Comparison of ENCODE assay signal across 8 mouse cellular contexts in the genomic region with DNA sequence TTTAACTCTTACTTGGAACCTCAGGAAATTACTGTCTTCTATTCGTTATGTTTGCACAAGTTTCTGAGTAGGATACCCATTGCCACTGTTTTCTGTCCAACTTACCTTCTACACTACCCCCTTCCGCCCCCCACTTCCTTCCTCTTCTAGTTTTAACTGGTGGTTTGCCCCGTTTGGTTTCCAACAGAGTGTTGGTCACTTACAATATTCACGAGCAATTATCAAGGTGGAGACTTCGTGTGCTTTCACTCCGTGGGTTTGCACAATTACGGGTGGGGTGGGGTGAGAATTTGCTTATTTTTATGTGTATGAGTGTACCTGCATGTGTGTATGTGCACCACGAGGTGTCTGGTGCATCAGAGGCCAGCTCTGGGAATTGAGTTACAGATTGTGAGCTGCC. TPM values are rescaled to one million over a fixed set of nuclear protein-coding genes. Genes with fewer than 3 reads are reported as not detected.
DNase-seq lines count a peak whose midpoint lies in the region; ATAC-seq lines count a peak whose summit lies in the region.

No protein-coding gene starts in this region.

- peak overlapping the region; percentile 95 for H3K27ac ChIP-seq in lung, embryonic 16.5 days (ENCODE audit: low read length)
- H3K27ac ChIP-seq in hindbrain, embryonic 15.5 days (replicated peaks), result 0 out of 2 replicates have a peak overlapping the region, but pooled peaks have one; percentile 94
- no peak overlapping the region for H3K27ac ChIP-seq in midbrain, embryonic 16.5 days (ENCODE audit: low read length)

- peak overlapping the region; percentile 99 for H3K9ac ChIP-seq in lung, embryonic 16.5 days (ENCODE audit: low read length)
- peak overlapping the region; percentile 100 for H3K9ac ChIP-seq in hindbrain, embryonic 15.5 days
- H3K9ac ChIP-seq in midbrain, embryonic 16.5 days (ENCODE audit: low read depth, low read length), result peak overlapping the region; percentile 96

- intact Hi-C loops in left cerebral cortex, postnatal 14 days (cut with DNase I), result no loop called here

- 5% methylated on average over 8 of the region's 8 CpGs for WGBS in lung, embryonic 16.5 days
- 23% methylated on average over 8 of the region's 8 CpGs for WGBS in hindbrain, embryonic 15.5 days
- WGBS in midbrain, embryonic 16.5 days, result 19% methylated on average over 8 of the region's 8 CpGs

- H3K27me3 ChIP-seq in lung, embryonic 16.5 days (ENCODE audit: control insufficient read depth, insufficient read depth, low read depth, low read length), result no peaks in the 10 kb centered on the region
- no peaks in the 10 kb centered on the region for H3K27me3 ChIP-seq in hindbrain, embryonic 15.5 days
- H3K27me3 ChIP-seq in midbrain, embryonic 16.5 days (ENCODE audit: control insufficient read depth, insufficient read depth, low read depth, low read length), result no peaks in the 10 kb centered on the region

- H3K9me3 ChIP-seq in lung, embryonic 16.5 days (ENCODE audit: control insufficient read depth, low read length), result no peaks in the 10 kb centered on the region
- no peaks in the 10 kb centered on the region for H3K9me3 ChIP-seq in hindbrain, embryonic 15.5 days
- H3K9me3 ChIP-seq in midbrain, embryonic 16.5 days (replicated peaks; ENCODE audit: control insufficient read depth, low read length, poor library complexity, severe bottlenecking), result no peaks in the 10 kb centered on the region

- peak overlapping the region; percentile 89 for H3K4me2 ChIP-seq in lung, embryonic 16.5 days (ENCODE audit: low read depth, low read length)
- peak overlapping the region; percentile 84 for H3K4me2 ChIP-seq in hindbrain, embryonic 15.5 days
- peak overlapping the region; percentile 68 for H3K4me2 ChIP-seq in midbrain, embryonic 16.5 days (ENCODE audit: low read length)

- H3K36me3 ChIP-seq in lung, embryonic 16.5 days (ENCODE audit: control insufficient read depth, insufficient read depth, low read length), result peaks cover 7% of the 10 kb centered on the region
- H3K36me3 ChIP-seq in hindbrain, embryonic 15.5 days, result peaks cover 15% of the 10 kb centered on the region
- H3K36me3 ChIP-seq in midbrain, embryonic 16.5 days (ENCODE audit: control insufficient read depth, insufficient read depth, low read length), result no peaks in the 10 kb centered on the region; the same call in none of the 2 replicates

- peaks cover 24% of the 10 kb centered on the region for H3K4me1 ChIP-seq in lung, embryonic 16.5 days (replicated peaks; ENCODE audit: control insufficient read depth, insufficient read depth, low read length)
- H3K4me1 ChIP-seq in hindbrain, embryonic 15.5 days (replicated peaks), result peaks cover 23% of the 10 kb centered on the region
- peaks cover 11% of the 10 kb centered on the region for H3K4me1 ChIP-seq in midbrain, embryonic 16.5 days (ENCODE audit: control insufficient read depth, insufficient read depth, low read length)

- ATAC-seq in lung, embryonic 16.5 days (ENCODE audit: low read depth), result no peak
- ATAC-seq in hindbrain, embryonic 15.5 days (ENCODE audit: low FRiP score, low read depth), result no peak
- ATAC-seq in midbrain, embryonic 16.5 days, result no peak

- H3K4me3 ChIP-seq in lung, embryonic 16.5 days (ENCODE audit: low read length), result peak overlapping the region; percentile 97
- H3K4me3 ChIP-seq in hindbrain, embryonic 15.5 days, result peak overlapping the region; percentile 94
- peak overlapping the region; percentile 86 for H3K4me3 ChIP-seq in midbrain, embryonic 16.5 days (ENCODE audit: low read depth, low read length)

- no peak for DNase-seq in lung, postnatal 25 days (ENCODE audit: low spot score)
- peak; percentile 37 for DNase-seq in c-Kit-positive CD71-positive TER-119-positive erythroid progenitor cells, embryonic 14.5 days (ENCODE audit: low spot score)
- no peak for DNase-seq in left cerebral cortex, postnatal 14 days (ENCODE audit: low spot score in 2 of 2)
- no peak for DNase-seq in layer of hippocampus, adult 8-10 months (ENCODE audit: low spot score in 2 of 2)
- DNase-seq in kidney, adult 18-20 months, result no peak

RNA-seq across cellular contexts. Expression of gene 2810004N23Rik, which starts 0.8 kb away (rescaled TPM):
- 39.5 and 42.7 TPM in 2 replicates for polyA plus RNA-seq in lung, embryonic 16.5 days (2015; fragmentation: Nextera tagmentation; extraction: Ambion mirVana)
- polyA plus RNA-seq in hindbrain, embryonic 15.5 days (2015; fragmentation: Nextera tagmentation; extraction: Ambion mirVana), result 26.2 and 26.9 TPM in 2 replicates
- 25.5 and 27.3 TPM in 2 replicates for polyA plus RNA-seq in midbrain, embryonic 16.5 days (2015; fragmentation: Nextera tagmentation; extraction: Ambion mirVana)
- total RNA-seq in left cerebral cortex, postnatal 14 days (2021), result 10 to 100 TPM; 20.1 to 20.4 TPM
- 10 to 100 TPM; 18.2 to 23.4 (median 21.0) TPM for total RNA-seq in layer of hippocampus, adult 8-10 months (2022)

RNA-seq across cellular contexts. Expression of gene Gnpat, which starts 0.9 kb away (rescaled TPM):
- polyA plus RNA-seq in lung, embryonic 16.5 days (2015; fragmentation: Nextera tagmentation; extraction: Ambion mirVana), result 97.5 and 99.0 TPM in 2 replicates
- polyA plus RNA-seq in hindbrain, embryonic 15.5 days (2015; fragmentation: Nextera tagmentation; extraction: Ambion mirVana), result 74.7 and 79.5 TPM in 2 replicates
- 70.7 and 74.1 TPM in 2 replicates for polyA plus RNA-seq in midbrain, embryonic 16.5 days (2015; fragmentation: Nextera tagmentation; extraction: Ambion mirVana)
- total RNA-seq in left cerebral cortex, postnatal 14 days (2021), result 10 to 100 TPM; 56.2 to 60.9 TPM
- total RNA-seq in layer of hippocampus, adult 8-10 months (2022), result 10 to 100 TPM; 55.9 to 63.9 (median 62.1) TPM

RNA-seq across cellular contexts. Expression of gene Exoc8, which starts 33.8 kb away (rescaled TPM):
- 8.3 and 8.8 TPM in 2 replicates for polyA plus RNA-seq in lung, embryonic 16.5 days (2015; fragmentation: Nextera tagmentation; extraction: Ambion mirVana)
- polyA plus RNA-seq in hindbrain, embryonic 15.5 days (2015; fragmentation: Nextera tagmentation; extraction: Ambion mirVana), result 14.6 and 15.2 TPM in 2 replicates
- polyA plus RNA-seq in midbrain, embryonic 16.5 days (2015; fragmentation: Nextera tagmentation; extraction: Ambion mirVana), result 14.1 and 15.3 TPM in 2 replicates
- total RNA-seq in left cerebral cortex, postnatal 14 days (2021), result 10 to 100 TPM; 35.9 to 36.5 TPM
- 10 to 100 TPM; 33.0 to 34.5 (median 33.3) TPM for total RNA-seq in layer of hippocampus, adult 8-10 months (2022)

RNA-seq across cellular contexts. Expression of gene Sprtn, which starts 34.0 kb away (rescaled TPM):
- polyA plus RNA-seq in lung, embryonic 16.5 days (2015; fragmentation: Nextera tagmentation; extraction: Ambion mirVana), result 9.1 and 9.6 TPM in 2 replicates
- polyA plus RNA-seq in hindbrain, embryonic 15.5 days (2015; fragmentation: Nextera tagmentation; extraction: Ambion mirVana), result 8.8 and 9.3 TPM in 2 replicates
- 9.0 and 9.4 TPM in 2 replicates for polyA plus RNA-seq in midbrain, embryonic 16.5 days (2015; fragmentation: Nextera tagmentation; extraction: Ambion mirVana)
- total RNA-seq in left cerebral cortex, postnatal 14 days (2021), result 10 to 100 TPM; 13.8 to 14.8 TPM
- total RNA-seq in layer of hippocampus, adult 8-10 months (2022), result 10 to 100 TPM; 13.2 to 16.5 (median 15.3) TPM
